Mouse (Mus musculus): ENCODE results near the gene Igsf11.

The Igsf11 gene

GRCm38 (mm10) chr16:38931519-38931918 lies 39.0 kb downstream of the Igsf11 start:
- no peak for DNase-seq (ENCODE audit: low read depth, low spot score)

GRCm38 (mm10) chr16:38940805-38941204 lies 48.3 kb downstream of the Igsf11 start:
- DNase-seq (ENCODE audit: low read depth, low spot score): no peak

GRCm38 (mm10) chr16:38941275-38941674 lies 48.8 kb downstream of the Igsf11 start:
- peak; percentile 43 for DNase-seq (ENCODE audit: low read depth, low spot score)

- DNase-seq (ENCODE audit: low read depth, low spot score): no peak
Observed at GRCm38 (mm10) chr16:38943706-38944550, 51.5 kb downstream of the Igsf11 start.

- no peak for DNase-seq (ENCODE audit: low read depth, low spot score)
Observed at GRCm38 (mm10) chr16:38945111-38945510, 52.6 kb downstream of the Igsf11 start.

GRCm38 (mm10) chr16:38945581-38945981 lies 53.1 kb downstream of the Igsf11 start:
- no peak for DNase-seq (ENCODE audit: low read depth, low spot score)

- no peak for DNase-seq (ENCODE audit: low read depth, low spot score)
Observed at GRCm38 (mm10) chr16:38946453-38946852, 54.0 kb downstream of the Igsf11 start.

GRCm38 (mm10) chr16:38947141-38947879 lies 54.8 kb downstream of the Igsf11 start:
- DNase-seq (ENCODE audit: low read depth, low spot score): no peak

- no peak for DNase-seq (ENCODE audit: low read depth, low spot score)
Observed at GRCm38 (mm10) chr16:38948441-38948840, 56.0 kb downstream of the Igsf11 start.

GRCm38 (mm10) chr16:38952881-38953280 lies 60.4 kb downstream of the Igsf11 start:
- DNase-seq (ENCODE audit: low read depth, low spot score): no peak

- no peak for DNase-seq (ENCODE audit: low read depth, low spot score)
Observed at GRCm38 (mm10) chr16:38953821-38954220, 61.4 kb downstream of the Igsf11 start.

GRCm38 (mm10) chr16:38954501-38955288 lies 62.2 kb downstream of the Igsf11 start:
- no peak for DNase-seq (ENCODE audit: low read depth, low spot score)

- peak; percentile 59 for DNase-seq (ENCODE audit: low read depth, low spot score)
Observed at GRCm38 (mm10) chr16:38955296-38955695, 62.8 kb downstream of the Igsf11 start.

GRCm38 (mm10) chr16:38958801-38959200 lies 66.3 kb downstream of the Igsf11 start:
- DNase-seq (ENCODE audit: low read depth, low spot score): no peak

- DNase-seq (ENCODE audit: low read depth, low spot score): no peak
Observed at GRCm38 (mm10) chr16:38960550-38960949, 68.1 kb downstream of the Igsf11 start.

GRCm38 (mm10) chr16:38961865-38962264 lies 69.4 kb downstream of the Igsf11 start:
- DNase-seq (ENCODE audit: low read depth, low spot score): no peak

GRCm38 (mm10) chr16:38962695-38963094 lies 70.2 kb downstream of the Igsf11 start:
- DNase-seq (ENCODE audit: low read depth, low spot score): no peak

GRCm38 (mm10) chr16:38967026-38967425 lies 74.6 kb downstream of the Igsf11 start:
- no peak for DNase-seq (ENCODE audit: low read depth, low spot score)

- DNase-seq (ENCODE audit: low read depth, low spot score): no peak
Observed at GRCm38 (mm10) chr16:38976151-38976550, 83.7 kb downstream of the Igsf11 start.

GRCm38 (mm10) chr16:38978546-38978945 lies 86.1 kb downstream of the Igsf11 start:
- no peak for DNase-seq (ENCODE audit: low read depth, low spot score)

GRCm38 (mm10) chr16:38980546-38980945 lies 88.1 kb downstream of the Igsf11 start:
- DNase-seq (ENCODE audit: low read depth, low spot score): no peak

- no peak for DNase-seq (ENCODE audit: low read depth, low spot score)
Observed at GRCm38 (mm10) chr16:38982051-38982450, 89.6 kb downstream of the Igsf11 start.
